Mouse (Mus musculus) thymus, adult 2 months (tissue): Measurements from ENCODE around the gene Krt86. TPM values are rescaled to one million over a fixed set of nuclear protein-coding genes. Genes with fewer than 3 reads are reported as not detected.

ENCODE experiments used
- DNase-seq: peaks from one replicate; pipeline ENCODE4 v3.0.0; 2021
- H3K27ac ChIP-seq: fragments of 200-500 bp; 2 replicates; pipeline ENCODE4 v1.5.1; 2012; ENCODE audit warnings: low read length, control low read depth; ENCODE audit not compliant: control insufficient read depth, insufficient read depth
- H3K27me3 ChIP-seq: fragments of 200-500 bp; 2 replicates; pipeline ENCODE4 v1.6.1; 2012; ENCODE audit warnings: mild to moderate bottlenecking, low read length, moderate library complexity, mixed read lengths; ENCODE audit not compliant: control insufficient read depth, insufficient read depth
- H3K36me3 ChIP-seq: fragments of 200-500 bp; 2 replicates; pipeline ENCODE4 v1.6.1; 2012; ENCODE audit warnings: mild to moderate bottlenecking, low read length, moderate library complexity; ENCODE audit not compliant: control insufficient read depth, insufficient read depth
- H3K4me1 ChIP-seq: fragments of 200-500 bp; replicated peaks from 2 replicates; pipeline ENCODE4 v1.6.1; 2012; ENCODE audit warnings: low read length; ENCODE audit not compliant: control insufficient read depth, insufficient read depth
- H3K4me3 ChIP-seq: fragments of 200-500 bp; 2 replicates; pipeline ENCODE4 v1.5.1; 2012; ENCODE audit warnings: mild to moderate bottlenecking, low read length, control low read depth, moderate library complexity; ENCODE audit not compliant: control insufficient read depth, insufficient read depth
- CTCF ChIP-seq: fragments of 200-500 bp; IDR thresholded peaks from 2 replicates; pipeline ENCODE4 v1.5.1; 2012; ENCODE audit warnings: mild to moderate bottlenecking, control low read depth, low read length, moderate library complexity, borderline replicate concordance; ENCODE audit not compliant: control insufficient read depth, poor library complexity, insufficient read depth; ENCODE audit errors: extremely low read depth
- POLR2A ChIP-seq: fragments of 200-500 bp; IDR thresholded peaks from 2 replicates; pipeline ENCODE4 v1.6.1; 2012; ENCODE audit warnings: mild to moderate bottlenecking, low read length, control low read depth, moderate library complexity; ENCODE audit not compliant: control insufficient read depth, poor library complexity, insufficient read depth; ENCODE audit errors: extremely low read depth
- WGBS: fragments of 180-500 bp; shearing (Covaris S2); methylation state at CpG from one replicate; pipeline ENCODE4 v1.1.7; 2018; 5-methylcytosine and 5-hydroxymethylcytosine counted together
- polyA plus RNA-seq: library from polyadenylated mRNA; depleted of rRNA; stranded (reverse); fragments of >200 nt; gene quantifications from 2 replicates; pipeline ENCODE4 v1.2.3, GENCODE M21; 2012; rRNA removed

Gene Krt86
- polyA plus RNA-seq, result 0.18 and 0.35 TPM in 2 replicates

DNA sequence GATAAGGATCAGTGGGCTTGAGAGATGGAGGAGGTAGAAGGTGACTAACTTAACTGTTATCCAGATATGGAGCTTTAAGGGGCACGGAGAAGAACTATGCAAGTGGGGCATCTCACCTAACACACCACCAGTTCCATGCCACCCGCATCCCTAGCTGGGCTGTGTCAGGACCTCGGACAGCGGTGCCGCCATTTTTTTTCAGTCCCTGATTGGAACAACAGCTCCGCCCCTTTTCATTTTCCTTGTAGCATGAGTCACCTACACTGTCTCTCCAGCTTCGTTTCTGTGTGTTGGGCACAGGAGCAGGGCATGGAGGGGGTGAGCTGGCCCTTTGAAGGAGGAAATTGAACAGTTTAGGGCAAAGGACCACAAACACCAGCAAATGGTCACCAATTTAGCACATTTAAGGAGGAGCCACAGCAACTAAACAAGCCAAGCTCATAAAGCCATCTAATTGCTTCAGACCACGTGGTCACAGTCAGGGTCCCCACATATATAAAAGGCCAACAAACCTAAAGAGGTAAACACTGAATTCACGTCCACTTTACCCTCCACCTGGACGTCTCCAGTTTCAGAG, at the start of gene Krt86:
Gene Krt86, plus strand, starts transcription at position 527 of the 577 bp plus-strand sequence.
- DNase-seq, result no peak
- H3K27me3 ChIP-seq, result no peaks in the 10 kb centered on the region
- no peak within 1 kb of the TSS for H3K27ac ChIP-seq
- H3K4me3 ChIP-seq, result no peak within 1 kb of the TSS
- 30% methylated on average over 10 of the region's 10 CpGs for WGBS
- no peaks in the 10 kb centered on the region for H3K36me3 ChIP-seq
- TF ChIP-seq POLR2A, result no peak
- no peak for TF ChIP-seq CTCF
- no peaks in the 10 kb centered on the region for H3K4me1 ChIP-seq

DNA sequence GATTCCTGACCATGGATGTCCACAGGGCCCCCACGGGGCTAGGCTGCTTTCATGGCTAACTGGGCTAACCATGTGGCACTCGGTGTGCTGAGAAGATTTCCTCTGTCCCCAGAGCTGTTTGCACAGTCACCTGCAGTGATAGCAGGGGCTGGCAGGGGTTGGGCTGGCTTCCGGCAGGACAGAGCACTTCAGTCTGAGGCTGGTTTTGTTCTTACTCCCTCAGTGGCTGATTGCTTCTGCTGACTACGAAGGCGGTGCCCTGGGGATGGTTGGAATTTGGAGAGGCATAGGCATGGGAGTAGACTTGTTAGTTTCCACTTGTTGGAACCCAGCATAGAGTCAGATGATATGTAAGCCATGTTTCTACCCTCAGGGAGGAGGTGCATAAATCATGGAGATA, 48.4 kb upstream of the Krt86 start:
- H3K4me3 ChIP-seq, result no peak overlapping the region
- H3K4me1 ChIP-seq, result no peaks in the 10 kb centered on the region
- H3K36me3 ChIP-seq, result no peaks in the 10 kb centered on the region
- 13% methylated on average over 5 of the region's 5 CpGs for WGBS
- TF ChIP-seq CTCF (no peak), POLR2A (no peak)
- H3K27ac ChIP-seq, result no peak overlapping the region
- DNase-seq, result no peak
- no peaks in the 10 kb centered on the region for H3K27me3 ChIP-seq

DNA sequence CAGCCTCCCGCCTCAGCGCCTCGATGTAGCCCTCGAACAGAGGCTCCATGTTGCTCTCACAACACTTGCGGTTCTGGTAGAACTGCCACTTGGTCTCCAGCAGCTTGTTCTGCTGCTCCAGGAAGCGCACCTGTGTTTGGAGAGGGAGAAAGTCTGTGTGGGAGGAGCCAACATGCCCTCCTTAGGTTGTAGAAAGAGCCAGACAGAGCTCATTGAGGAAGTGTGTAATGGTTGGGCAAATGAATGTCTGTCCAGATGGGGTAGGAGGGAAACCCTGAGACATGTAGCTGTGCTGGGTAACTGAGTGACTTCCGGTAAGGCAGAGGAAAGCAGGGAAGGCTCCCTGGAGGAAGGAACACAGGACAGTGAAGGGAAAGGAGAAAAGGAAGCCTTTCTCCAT, 36.7 kb upstream of the Krt86 start:
- Histone ChIP-seq H3K36me3 (no peaks in the 10 kb centered on the region), H3K4me1 (no peaks in the 10 kb centered on the region), H3K27ac (no peak overlapping the region), H3K27me3 (peaks cover 2% of the 10 kb centered on the region; the same call in 1 of the 2 replicates), H3K4me3 (no peak overlapping the region)
- 45% methylated on average over 7 of the region's 7 CpGs for WGBS
- DNase-seq, result no peak
- TF ChIP-seq CTCF (no peak), POLR2A (no peak)

DNA sequence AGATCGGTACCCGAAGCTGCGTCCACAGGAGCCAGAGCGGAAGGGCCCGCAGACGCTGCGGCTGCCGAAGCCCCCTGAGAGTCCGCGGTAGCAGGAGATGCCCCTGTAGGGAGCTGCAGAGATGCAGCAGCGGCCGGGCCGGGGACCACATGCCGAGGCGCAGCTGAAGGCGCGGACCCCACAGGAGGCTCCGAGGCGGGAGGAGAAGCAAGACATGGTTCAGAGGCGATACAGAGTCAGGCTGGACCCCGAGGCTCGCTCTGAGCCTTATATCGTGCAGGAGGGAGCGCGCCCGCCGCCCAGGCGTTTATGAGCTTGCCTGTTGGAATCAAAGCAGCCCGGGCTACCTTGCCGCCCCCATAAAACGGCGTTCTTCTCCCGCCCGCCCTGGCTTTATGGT, 34.7 kb upstream of the Krt86 start, which contains the start of gene Krt87:
Gene Krt87, minus strand, starts transcription at position 250 of the 400 bp plus-strand sequence.
- 15% methylated on average over 34 of the region's 34 CpGs for WGBS
- H3K27me3 ChIP-seq, result peaks cover 2% of the 10 kb centered on the region; the same call in 1 of the 2 replicates
- H3K4me3 ChIP-seq, result no peak within 1 kb of the TSS

DNA sequence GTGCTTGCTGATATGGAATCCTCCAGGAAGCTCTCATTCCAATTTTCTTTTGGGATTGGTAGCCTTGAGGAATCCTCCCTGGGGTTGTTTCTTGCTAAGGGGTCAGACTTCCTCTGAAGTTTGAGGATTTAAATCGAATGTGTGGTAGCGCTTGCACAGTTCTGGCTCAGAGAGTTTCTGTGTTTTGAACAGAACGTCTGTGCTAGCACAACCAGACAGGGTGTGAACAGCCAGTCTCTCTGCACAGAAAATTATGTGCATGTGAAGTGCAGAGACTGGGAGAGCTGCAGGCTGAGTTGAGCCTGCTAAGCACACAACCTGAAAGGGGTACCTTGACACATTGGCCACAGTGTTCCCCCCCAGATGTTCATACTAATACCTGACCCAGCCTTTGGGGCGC, 32.4 kb upstream of the Krt86 start:
- TF ChIP-seq POLR2A (no peak), CTCF (no peak)
- H3K27me3 ChIP-seq, result peaks cover 2% of the 10 kb centered on the region; the same call in 1 of the 2 replicates
- no peaks in the 10 kb centered on the region for H3K4me1 ChIP-seq
- no peak for DNase-seq
- H3K27ac ChIP-seq, result no peak overlapping the region
- H3K4me3 ChIP-seq, result no peak overlapping the region
- 83% methylated on average over 4 of the region's 4 CpGs for WGBS
- H3K36me3 ChIP-seq, result no peaks in the 10 kb centered on the region

More for the DNA sequence above, 34.7 kb upstream of the Krt86 start, which contains the start of gene Krt87:
- Histone ChIP-seq H3K27ac (no peak within 1 kb of the TSS), H3K36me3 (no peaks in the 10 kb centered on the region), H3K4me1 (no peaks in the 10 kb centered on the region)
- TF ChIP-seq POLR2A, result no peak
- no peak for TF ChIP-seq CTCF
- no peak for DNase-seq

DNA sequence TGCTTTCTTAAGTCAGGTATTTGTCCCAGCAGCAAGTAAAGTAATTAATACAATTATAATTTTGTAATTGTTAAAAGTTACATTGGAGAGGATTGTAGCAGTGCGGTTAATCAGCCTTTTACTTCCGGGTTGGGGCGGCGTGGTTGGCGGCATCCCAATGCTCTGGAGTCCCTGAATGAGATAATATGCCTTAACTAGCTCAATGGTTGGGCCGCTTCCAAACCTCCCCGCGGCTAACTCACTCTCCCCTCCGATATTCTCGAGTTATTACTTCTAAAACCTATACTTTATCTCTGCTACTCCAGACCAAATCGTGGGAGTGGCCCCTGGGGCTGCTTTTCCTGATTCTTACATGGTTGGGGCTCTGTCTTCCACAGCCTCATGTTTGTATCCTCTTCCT, 26.7 kb upstream of the Krt86 start:
- no peaks in the 10 kb centered on the region for H3K36me3 ChIP-seq
- H3K4me1 ChIP-seq, result no peaks in the 10 kb centered on the region
- H3K27ac ChIP-seq, result no peak overlapping the region
- H3K27me3 ChIP-seq, result no peaks in the 10 kb centered on the region
- no peak for DNase-seq
- TF ChIP-seq POLR2A (no peak), CTCF (no peak)
- no peak overlapping the region for H3K4me3 ChIP-seq
- WGBS, result 84% methylated on average over 11 of the region's 11 CpGs

DNA sequence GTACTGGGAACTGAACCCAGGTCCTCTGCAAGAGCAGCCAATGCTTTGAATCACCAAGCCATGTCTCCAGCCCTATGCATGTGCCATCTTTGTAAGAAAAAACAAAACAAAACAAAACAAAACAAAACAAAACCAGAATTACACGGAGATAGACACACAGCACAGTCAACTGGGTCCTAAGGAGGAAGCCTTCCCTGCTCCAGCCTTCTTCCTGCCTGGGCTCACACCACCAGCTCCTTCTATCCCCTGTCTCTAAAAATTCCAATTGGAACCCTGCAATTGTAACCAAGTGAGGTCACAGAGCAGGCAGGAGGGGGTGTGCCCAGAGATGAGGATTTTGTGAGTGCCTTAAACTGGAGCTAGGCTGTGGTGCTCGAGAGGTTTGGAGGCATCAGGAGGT, 25.8 kb upstream of the Krt86 start, which contains the start of gene Krt88:
Gene Krt88, plus strand, starts transcription at position 301 of the 400 bp plus-strand sequence.
- no peak for DNase-seq
- Histone ChIP-seq H3K4me1 (no peaks in the 10 kb centered on the region), H3K27me3 (no peaks in the 10 kb centered on the region)

More for the DNA sequence above, 25.8 kb upstream of the Krt86 start, which contains the start of gene Krt88:
- Histone ChIP-seq H3K4me3 (no peak within 1 kb of the TSS), H3K27ac (no peak within 1 kb of the TSS), H3K36me3 (no peaks in the 10 kb centered on the region)
- no peak for TF ChIP-seq CTCF
- no peak for TF ChIP-seq POLR2A
- 73% methylated on average over 2 of the region's 2 CpGs for WGBS
